Mouse (Mus musculus): ENCODE measurements around the gene Gp2. TPM values are rescaled to one million over a fixed set of nuclear protein-coding genes. Genes with fewer than 3 reads are reported as not detected.
A peak's percentile ranks its signal among the peaks of the same experiment; 100 is the strongest.

Gp2 gene
- polyA plus RNA-seq (2015; fragmentation: Nextera tagmentation; extraction: Ambion mirVana), result not detected in 2 replicates

GRCm38 (mm10) chr7:119459185-119459584 lies at the start of gene Gp2:
TSS of gene Gp2 (minus strand) at chr7:119459285.
- no peaks in the 10 kb centered on the region for H3K36me3 ChIP-seq
- H3K4me2 ChIP-seq, result no peak within 1 kb of the TSS
- no peak for ATAC-seq (ENCODE audit: low FRiP score)
- no peak within 1 kb of the TSS for H3K9ac ChIP-seq (replicated peaks)
- no peak within 1 kb of the TSS for H3K4me3 ChIP-seq (replicated peaks)
- no peaks in the 10 kb centered on the region for H3K9me3 ChIP-seq (replicated peaks)
- H3K27me3 ChIP-seq (replicated peaks), result no peaks in the 10 kb centered on the region
- WGBS, result 95% methylated on average over 6 of the region's 6 CpGs
- no peaks in the 10 kb centered on the region for H3K4me1 ChIP-seq
- H3K27ac ChIP-seq (replicated peaks), result no peak within 1 kb of the TSS

GRCm38 (mm10) chr7:119490041-119490780 lies 31.1 kb upstream of the Gp2 start:
- Histone ChIP-seq H3K4me1 (no peaks in the 10 kb centered on the region), H3K9me3 (replicated peaks) (no peaks in the 10 kb centered on the region), H3K9ac (replicated peaks) (no peak overlapping the region), H3K4me3 (replicated peaks) (no peak overlapping the region), H3K27ac (replicated peaks) (no peak overlapping the region), H3K4me2 (no peak overlapping the region), H3K36me3 (no peaks in the 10 kb centered on the region), H3K27me3 (replicated peaks) (no peaks in the 10 kb centered on the region)
- no peak for ATAC-seq (ENCODE audit: low FRiP score)
- WGBS, result 85% methylated on average over 4 of the region's 4 CpGs

- Histone ChIP-seq H3K4me3 (replicated peaks) (no peak overlapping the region), H3K27me3 (replicated peaks) (no peaks in the 10 kb centered on the region), H3K27ac (replicated peaks) (no peak overlapping the region), H3K9ac (replicated peaks) (no peak overlapping the region), H3K36me3 (no peaks in the 10 kb centered on the region), H3K9me3 (replicated peaks) (no peaks in the 10 kb centered on the region), H3K4me2 (no peak overlapping the region), H3K4me1 (no peaks in the 10 kb centered on the region)
- 87% methylated on average over 5 of the region's 5 CpGs for WGBS
- ATAC-seq (ENCODE audit: low FRiP score), result no peak
Measured at GRCm38 (mm10) chr7:119486683-119487082, 27.6 kb upstream of the Gp2 start.

GRCm38 (mm10) chr7:119484154-119484553 lies 25.1 kb upstream of the Gp2 start:
- ATAC-seq (ENCODE audit: low FRiP score), result no peak
- Histone ChIP-seq H3K4me1 (no peaks in the 10 kb centered on the region), H3K4me3 (replicated peaks) (no peak overlapping the region), H3K4me2 (no peak overlapping the region), H3K27me3 (replicated peaks) (0 out of 2 replicates have a peak, but pooled peaks cover 3% of the 10 kb centered on the region), H3K9me3 (replicated peaks) (no peaks in the 10 kb centered on the region), H3K9ac (replicated peaks) (no peak overlapping the region), H3K27ac (replicated peaks) (no peak overlapping the region), H3K36me3 (no peaks in the 10 kb centered on the region)
- WGBS, result 90% methylated on average over 4 of the region's 4 CpGs

- H3K27ac ChIP-seq (replicated peaks), result no peak within 1 kb of the TSS
- no peak for ATAC-seq (ENCODE audit: low FRiP score)
- H3K9me3 ChIP-seq (replicated peaks), result no peaks in the 10 kb centered on the region
- no peak within 1 kb of the TSS for H3K4me3 ChIP-seq (replicated peaks)
- no peaks in the 10 kb centered on the region for H3K36me3 ChIP-seq
- H3K9ac ChIP-seq (replicated peaks), result no peak within 1 kb of the TSS
- H3K4me1 ChIP-seq, result no peaks in the 10 kb centered on the region
- H3K4me2 ChIP-seq, result no peak within 1 kb of the TSS
- H3K27me3 ChIP-seq (replicated peaks), result 0 out of 2 replicates have a peak, but pooled peaks cover 3% of the 10 kb centered on the region
Measured at GRCm38 (mm10) chr7:119479256-119479655, 20.2 kb upstream of the Gp2 start, which contains the start of gene Umod. TSS of gene Umod (minus strand) at chr7:119479282.

GRCm38 (mm10) chr7:119476500-119477389 lies 17.7 kb upstream of the Gp2 start:
- WGBS, result 83% methylated on average over 33 of the region's 33 CpGs

GRCm38 (mm10) chr7:119454192-119454591 lies 4.9 kb downstream of the Gp2 start:
- Histone ChIP-seq H3K4me1 (no peaks in the 10 kb centered on the region), H3K4me2 (no peak overlapping the region), H3K36me3 (no peaks in the 10 kb centered on the region), H3K27me3 (replicated peaks) (no peaks in the 10 kb centered on the region), H3K9ac (replicated peaks) (no peak overlapping the region), H3K27ac (replicated peaks) (no peak overlapping the region), H3K9me3 (replicated peaks) (no peaks in the 10 kb centered on the region), H3K4me3 (replicated peaks) (no peak overlapping the region)
- ATAC-seq (ENCODE audit: low FRiP score), result no peak
- WGBS, result 74% methylated on average over 7 of the region's 7 CpGs

More at GRCm38 (mm10) chr7:119476500-119477389, 17.7 kb upstream of the Gp2 start:
- ATAC-seq (ENCODE audit: low FRiP score), result no peak
- no peaks in the 10 kb centered on the region for H3K9me3 ChIP-seq (replicated peaks)
- H3K9ac ChIP-seq (replicated peaks), result no peak overlapping the region
- H3K36me3 ChIP-seq, result no peaks in the 10 kb centered on the region
- H3K4me3 ChIP-seq (replicated peaks), result no peak overlapping the region
- H3K27ac ChIP-seq (replicated peaks), result no peak overlapping the region
- 0 out of 2 replicates have a peak, but pooled peaks cover 3% of the 10 kb centered on the region for H3K27me3 ChIP-seq (replicated peaks)
- H3K4me1 ChIP-seq, result no peaks in the 10 kb centered on the region
- H3K4me2 ChIP-seq, result no peak overlapping the region

GRCm38 (mm10) chr7:119443849-119444248 lies 15.2 kb downstream of the Gp2 start:
- no peak overlapping the region for H3K4me2 ChIP-seq
- H3K4me1 ChIP-seq, result no peaks in the 10 kb centered on the region
- no peaks in the 10 kb centered on the region for H3K27me3 ChIP-seq (replicated peaks)
- no peaks in the 10 kb centered on the region for H3K36me3 ChIP-seq
- H3K9ac ChIP-seq (replicated peaks), result no peak overlapping the region
- H3K27ac ChIP-seq (replicated peaks), result no peak overlapping the region
- H3K9me3 ChIP-seq (replicated peaks), result no peaks in the 10 kb centered on the region
- WGBS, result 65% methylated on average over 4 of the region's 4 CpGs
- no peak overlapping the region for H3K4me3 ChIP-seq (replicated peaks)
- ATAC-seq (ENCODE audit: low FRiP score), result no peak

- no peaks in the 10 kb centered on the region for H3K36me3 ChIP-seq
- no peak for ATAC-seq (ENCODE audit: low FRiP score)
- H3K27ac ChIP-seq (replicated peaks), result no peak overlapping the region
- no peak overlapping the region for H3K4me3 ChIP-seq (replicated peaks)
- no peak overlapping the region for H3K4me2 ChIP-seq
- no peak overlapping the region for H3K9ac ChIP-seq (replicated peaks)
- no peaks in the 10 kb centered on the region for H3K9me3 ChIP-seq (replicated peaks)
- no peaks in the 10 kb centered on the region for H3K27me3 ChIP-seq (replicated peaks)
- WGBS, result 86% methylated on average over 1 of the region's 1 CpGs
- H3K4me1 ChIP-seq, result no peaks in the 10 kb centered on the region
Measured at GRCm38 (mm10) chr7:119441938-119442337, 17.1 kb downstream of the Gp2 start.

- no peaks in the 10 kb centered on the region for H3K27me3 ChIP-seq (replicated peaks)
- ATAC-seq (ENCODE audit: low FRiP score), result peak; percentile 89
- H3K4me2 ChIP-seq, result no peak overlapping the region
- H3K9me3 ChIP-seq (replicated peaks), result no peaks in the 10 kb centered on the region
- H3K9ac ChIP-seq (replicated peaks), result no peak overlapping the region
- 11% methylated on average over 6 of the region's 6 CpGs for WGBS
- H3K27ac ChIP-seq (replicated peaks), result no peak overlapping the region
- no peak overlapping the region for H3K4me3 ChIP-seq (replicated peaks)
- H3K4me1 ChIP-seq, result no peaks in the 10 kb centered on the region
- H3K36me3 ChIP-seq, result no peaks in the 10 kb centered on the region
Measured at GRCm38 (mm10) chr7:119427180-119427616, 31.9 kb downstream of the Gp2 start.

- H3K4me1 ChIP-seq, result peaks cover 8% of the 10 kb centered on the region
- WGBS, result 0% methylated on average over 2 of the region's 2 CpGs
- H3K27me3 ChIP-seq (replicated peaks), result no peaks in the 10 kb centered on the region
Measured at GRCm38 (mm10) chr7:119420730-119421129, 38.4 kb downstream of the Gp2 start.

More at GRCm38 (mm10) chr7:119420730-119421129, 38.4 kb downstream of the Gp2 start:
- Histone ChIP-seq H3K9ac (replicated peaks) (no peak overlapping the region), H3K4me3 (replicated peaks) (no peak overlapping the region), H3K4me2 (no peak overlapping the region), H3K27ac (replicated peaks) (0 out of 2 replicates have a peak overlapping the region, but pooled peaks have one; percentile 18), H3K9me3 (replicated peaks) (no peaks in the 10 kb centered on the region), H3K36me3 (no peaks in the 10 kb centered on the region)
- peak; percentile 92 for ATAC-seq (ENCODE audit: low FRiP score)

Data from neural tube, embryonic 15.5 days (tissue).